Mouse (Mus musculus): ENCODE data around the gene Usp31.

Usp31 gene

GRCm38 (mm10) chr7:121707073-121707667 lies at the start of gene Usp31:
Gene Usp31, minus strand, starts transcription at chr7:121707253.
- peak; percentile 94 for DNase-seq

GRCm38 (mm10) chr7:121754748-121755147 lies 47.7 kb upstream of the Usp31 start:
- DNase-seq, result no peak

GRCm38 (mm10) chr7:121750244-121750643 lies 43.2 kb upstream of the Usp31 start:
- no peak for DNase-seq

DNA sequence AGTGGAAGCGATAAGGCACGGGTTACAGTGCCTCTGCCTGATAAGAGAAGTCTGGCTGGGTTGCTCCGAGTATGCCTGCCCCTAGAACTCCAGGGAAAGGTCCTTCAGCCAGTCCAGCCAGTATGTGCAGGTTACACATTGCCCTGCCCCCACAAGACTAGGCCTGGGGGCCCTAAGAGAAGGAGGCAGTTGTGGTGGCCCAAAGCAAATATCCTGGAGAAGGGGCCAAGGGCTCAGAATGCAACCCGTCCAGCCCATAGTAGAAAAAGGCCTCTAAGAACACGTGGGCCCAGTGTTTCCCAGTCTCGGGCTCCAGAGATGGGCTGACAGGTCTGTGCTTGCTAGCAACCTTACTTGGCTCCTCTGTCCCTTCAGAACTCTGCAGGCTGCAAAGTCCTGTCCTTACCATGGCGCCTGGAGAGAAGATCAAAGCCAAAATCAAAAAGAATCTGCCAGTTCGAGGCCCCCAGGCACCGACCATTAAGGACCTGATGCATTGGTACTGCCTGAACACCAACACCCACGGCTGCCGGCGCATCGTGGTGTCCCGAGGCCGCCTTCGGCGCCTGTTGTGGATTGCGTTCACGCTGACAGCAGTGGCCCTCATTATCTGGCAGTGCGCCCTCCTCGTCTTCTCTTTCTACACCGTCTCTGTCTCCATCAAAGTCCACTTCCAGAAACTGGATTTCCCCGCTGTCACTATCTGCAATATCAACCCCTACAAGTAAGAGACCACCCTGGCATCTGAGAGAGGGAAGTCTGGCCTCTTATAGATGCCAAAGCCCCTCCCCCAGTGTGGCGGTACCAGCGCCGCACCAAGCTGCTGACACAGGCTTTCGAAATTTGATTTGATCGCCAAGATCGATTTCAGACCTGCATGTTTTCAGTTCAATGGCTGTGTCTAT lies 30.7 kb upstream of the Usp31 start:
- DNase-seq, result peak; percentile 7

DNA sequence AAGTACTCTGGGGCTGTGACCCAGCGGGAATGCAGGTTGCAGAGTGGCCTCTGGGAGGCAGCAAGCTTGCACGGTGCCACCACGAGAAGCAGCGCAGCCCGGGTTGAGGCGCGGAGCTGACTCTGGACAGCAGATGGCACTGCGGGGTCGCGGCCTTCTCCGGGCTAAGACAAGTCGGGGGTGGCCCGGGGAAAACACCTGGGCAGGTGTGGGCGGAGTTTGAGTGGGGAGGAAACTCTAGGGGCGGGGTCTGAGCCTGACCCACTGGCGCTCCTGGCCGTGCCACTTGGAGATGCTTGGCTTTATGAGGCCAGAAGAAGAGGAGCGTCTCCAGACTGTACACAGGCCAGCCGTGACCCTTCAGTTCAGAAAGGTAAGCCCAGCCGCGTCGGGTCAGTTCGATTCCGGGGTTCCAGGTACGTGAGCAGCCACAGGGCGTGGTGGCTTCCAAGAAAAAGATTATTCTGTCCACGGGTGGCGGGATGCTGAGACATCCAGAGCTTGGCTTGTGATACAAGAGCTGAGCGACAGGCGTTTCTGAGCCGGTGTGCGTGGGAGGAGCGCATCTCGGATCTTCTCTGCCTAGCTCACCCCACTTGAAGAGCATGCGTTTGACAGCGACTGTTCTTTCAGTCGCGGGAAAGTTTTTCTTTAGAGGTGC lies 27.2 kb upstream of the Usp31 start, which contains the start of gene Scnn1g:
Gene Scnn1g, plus strand, starts transcription at position 309 of the 661 bp plus-strand sequence.
- DNase-seq, result peak; percentile 88

GRCm38 (mm10) chr7:121730225-121730624 lies 23.2 kb upstream of the Usp31 start:
- DNase-seq, result peak; percentile 63

DNA sequence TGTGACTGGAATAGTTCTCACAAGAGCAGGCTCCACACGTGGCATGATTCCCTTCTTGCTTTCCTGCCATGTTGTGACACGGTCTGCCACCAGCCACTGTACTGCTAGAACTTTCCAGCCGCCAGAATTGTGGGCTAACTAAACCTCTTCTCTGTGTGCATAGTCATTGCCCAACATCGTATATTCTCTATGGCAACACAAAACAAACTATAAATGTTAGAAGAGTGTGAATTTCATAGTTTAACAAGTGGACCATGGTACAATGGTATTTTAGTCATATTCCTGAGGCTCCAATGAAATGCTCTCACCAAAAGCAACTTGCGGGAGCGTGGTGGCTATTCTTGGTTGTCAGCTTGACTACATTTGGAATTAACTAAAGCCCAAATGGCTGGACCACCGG lies 10.0 kb upstream of the Usp31 start:
- DNase-seq, result no peak

- no peak for DNase-seq
These were observed 4.1 kb upstream of the Usp31 start for GRCm38 (mm10) chr7:121711171-121711570.

GRCm38 (mm10) chr7:121706411-121707072 lies 511 bp downstream of the Usp31 start:
- DNase-seq, result peak; percentile 60

DNA sequence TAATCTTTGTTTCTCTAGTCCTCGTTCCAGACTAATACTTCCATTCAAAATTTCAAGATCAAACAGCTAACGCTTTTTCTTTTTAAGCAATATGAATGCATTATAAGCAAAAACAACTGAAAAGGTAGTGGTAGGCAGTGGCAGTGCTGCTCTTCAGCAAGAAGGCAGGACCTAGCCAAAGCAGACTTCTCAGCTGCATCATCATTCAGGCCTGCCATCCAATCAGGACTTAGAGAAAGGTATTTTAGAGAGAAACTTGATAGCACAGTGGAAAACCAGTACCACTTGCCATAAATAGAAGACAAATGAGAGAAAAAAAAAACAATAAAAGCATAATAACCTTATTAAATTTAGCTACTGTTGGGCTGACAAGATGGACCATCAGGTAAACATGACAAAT lies 2.0 kb downstream of the Usp31 start:
- no peak for DNase-seq

DNA sequence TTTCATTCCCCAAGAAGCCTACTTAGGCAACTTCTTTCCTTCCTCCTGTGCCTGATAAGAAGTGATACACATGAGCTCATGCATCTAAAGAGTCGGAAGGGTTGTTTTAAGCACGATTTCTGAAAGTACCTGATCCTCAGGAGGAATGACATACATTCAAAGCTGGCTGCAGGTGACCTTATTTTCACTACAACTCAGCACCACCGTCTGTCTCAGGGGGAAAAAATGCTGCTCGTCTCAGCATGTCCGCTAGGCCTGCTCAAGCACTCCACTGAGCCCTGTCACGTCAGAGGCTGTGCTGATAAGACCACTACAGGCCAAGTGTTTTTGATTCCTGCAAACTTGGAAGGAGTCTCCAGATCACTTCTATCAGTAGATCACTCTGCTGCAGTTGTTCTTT lies 5.1 kb downstream of the Usp31 start:
- DNase-seq, result no peak

GRCm38 (mm10) chr7:121700480-121700879 lies 6.6 kb downstream of the Usp31 start:
- DNase-seq, result no peak

DNA sequence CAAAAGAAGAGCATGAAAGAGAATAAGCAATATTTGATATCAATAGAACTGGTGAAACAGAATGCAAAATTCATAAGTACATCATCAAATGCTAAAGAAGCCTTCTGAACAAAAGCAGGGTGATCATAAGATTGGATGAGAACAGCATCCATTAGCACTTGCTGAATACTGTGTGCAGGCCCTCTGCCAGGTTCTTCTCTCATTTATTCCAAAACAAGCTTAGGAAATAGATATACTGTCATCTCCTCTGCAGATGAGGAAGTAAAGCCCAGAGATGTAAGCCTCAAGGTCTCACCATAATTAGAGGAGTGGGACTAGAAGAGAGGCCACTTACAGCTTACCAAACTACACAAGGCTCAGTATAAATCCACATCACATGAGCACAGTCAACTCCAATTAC lies 7.8 kb downstream of the Usp31 start:
- no peak for DNase-seq

GRCm38 (mm10) chr7:121697574-121697973 lies 9.5 kb downstream of the Usp31 start:
- no peak for DNase-seq

GRCm38 (mm10) chr7:121697170-121697569 lies 9.9 kb downstream of the Usp31 start:
- DNase-seq, result no peak

- DNase-seq, result no peak
These were observed 15.2 kb downstream of the Usp31 start for GRCm38 (mm10) chr7:121691803-121692202.

DNA sequence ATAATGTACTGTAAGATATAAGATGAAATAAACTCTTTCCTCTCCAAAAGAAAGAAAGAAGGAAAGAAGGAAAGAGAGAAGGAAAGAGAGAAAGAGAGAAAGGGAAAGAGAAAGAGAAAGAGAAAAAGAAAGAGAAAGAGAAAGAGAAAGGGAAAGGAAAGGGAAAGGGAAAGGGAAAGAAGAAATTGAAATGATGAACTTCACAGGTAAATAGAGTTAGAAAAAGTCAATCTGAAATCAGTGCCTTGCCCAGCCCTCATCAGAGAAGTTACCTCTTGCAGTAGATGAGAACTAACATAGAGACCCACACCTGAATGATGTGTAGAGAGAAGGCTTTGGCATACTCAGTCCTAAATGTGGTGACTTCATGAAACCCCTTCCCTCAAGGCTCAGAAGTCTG lies 17.7 kb downstream of the Usp31 start:
- DNase-seq, result no peak

- DNase-seq, result no peak
These were observed 21.7 kb downstream of the Usp31 start for GRCm38 (mm10) chr7:121685140-121685984.

DNA sequence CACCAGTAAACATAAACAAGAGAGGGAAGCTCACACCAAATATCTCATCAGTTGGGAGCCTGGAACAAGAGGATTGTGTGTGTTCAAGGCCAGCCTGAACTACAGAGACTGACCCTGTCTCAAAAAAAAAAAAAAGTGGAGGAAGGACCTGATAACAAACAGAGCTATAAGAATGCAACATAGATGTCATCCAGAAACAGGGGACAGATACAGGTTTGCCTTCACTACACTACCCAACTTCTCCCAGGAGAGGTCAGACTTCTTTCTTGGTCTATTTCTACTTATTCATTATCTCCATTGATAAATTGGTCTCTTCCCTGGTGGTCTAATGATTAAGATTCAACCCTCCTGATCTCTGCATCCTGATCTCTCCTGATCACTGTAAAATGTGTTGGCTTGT lies 25.9 kb downstream of the Usp31 start:
- no peak for DNase-seq

GRCm38 (mm10) chr7:121677105-121677753 lies 29.8 kb downstream of the Usp31 start:
- DNase-seq, result no peak

DNA sequence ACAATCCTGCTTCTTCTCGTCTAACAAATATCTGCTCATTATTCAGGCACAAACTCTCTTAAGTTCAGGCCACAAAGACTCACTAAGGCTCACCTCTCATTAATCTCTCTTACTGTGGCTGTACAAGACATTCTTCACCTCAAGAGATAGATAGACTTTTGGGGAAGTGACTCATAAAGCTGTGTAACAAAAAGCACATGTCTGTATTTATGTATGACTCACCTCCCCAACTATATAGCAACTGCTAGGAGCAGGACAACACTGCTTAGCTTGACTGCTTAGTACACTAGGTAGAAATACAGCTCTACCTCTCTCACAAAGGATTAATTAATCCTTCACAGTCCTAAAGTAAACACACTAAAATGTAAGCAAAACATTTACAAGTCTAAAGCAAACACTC lies 46.3 kb downstream of the Usp31 start:
- no peak for DNase-seq

DNA sequence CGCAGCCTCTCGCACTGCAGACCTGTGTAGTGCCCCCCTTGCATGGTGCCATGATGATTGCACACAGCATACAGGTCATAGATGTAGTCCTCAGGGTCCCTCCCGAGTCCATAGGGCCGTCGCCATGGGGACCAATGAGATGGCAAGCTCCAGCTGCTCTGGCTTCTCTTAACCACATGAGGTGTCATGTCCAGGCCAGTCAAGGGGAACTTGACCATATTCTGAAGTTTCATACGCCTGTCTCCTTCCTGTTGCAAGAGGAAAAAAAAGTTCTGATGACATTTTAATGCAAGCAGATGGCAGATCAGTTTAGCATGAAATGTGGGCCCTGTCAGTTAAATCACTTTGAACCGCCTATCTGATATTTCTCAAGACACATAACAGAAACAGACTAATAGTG lies 48.2 kb downstream of the Usp31 start:
- DNase-seq, result no peak
